Mouse (Mus musculus) embryonic facial prominence, embryonic 12.5 days (tissue): ENCODE data around the gene Metap1. TPM values are rescaled to one million over a fixed set of nuclear protein-coding genes. Genes with fewer than 3 reads are reported as not detected.
A peak's percentile ranks its signal among the peaks of the same experiment; 100 is the strongest.

Experiments
- ATAC-seq: fragments of 200-750 bp; cut with Nextera tagmentation; 2 replicates; pipeline ENCODE4 v1.8.0; 2017; ENCODE audit not compliant: insufficient number of reproducible peaks, insufficient read depth, low FRiP score, low TSS enrichment
- H3K27ac ChIP-seq: fragments of 300-500 bp; sonication (generic); 2 replicates; pipeline ENCODE4 v1.5.1; 2016; ENCODE audit warnings: mild to moderate bottlenecking
- H3K27me3 ChIP-seq: fragments of 300-500 bp; sonication (generic); 2 replicates; pipeline ENCODE4 v1.6.1; 2016; ENCODE audit warnings: mild to moderate bottlenecking, moderate library complexity
- H3K36me3 ChIP-seq: fragments of 300-500 bp; sonication (generic); 2 replicates; pipeline ENCODE4 v1.6.1; 2016; ENCODE audit warnings: mild to moderate bottlenecking
- H3K4me1 ChIP-seq: fragments of 300-500 bp; sonication (generic); 2 replicates; pipeline ENCODE4 v1.6.1; 2016
- H3K4me2 ChIP-seq: fragments of 300-500 bp; sonication (generic); replicated peaks from 2 replicates; pipeline ENCODE4 v1.6.1; 2016; ENCODE audit warnings: mild to moderate bottlenecking, moderate library complexity
- H3K4me3 ChIP-seq: fragments of 300-500 bp; sonication (generic); 2 replicates; pipeline ENCODE4 v1.5.1; 2016; ENCODE audit warnings: mild to moderate bottlenecking
- H3K9ac ChIP-seq: fragments of 300-500 bp; sonication (generic); 2 replicates; pipeline ENCODE4 v1.6.1; 2016; ENCODE audit warnings: mild to moderate bottlenecking, moderate library complexity
- H3K9me3 ChIP-seq: fragments of 300-500 bp; sonication (generic); 2 replicates; pipeline ENCODE4 v1.6.1; 2016; ENCODE audit warnings: mild to moderate bottlenecking, moderate library complexity
- WGBS: fragments of 180-500 bp; shearing (Covaris S2); methylation state at CpG from one replicate; pipeline ENCODE4 v1.1.7; 2016; 5-methylcytosine and 5-hydroxymethylcytosine counted together
- polyA plus RNA-seq: library from polyadenylated mRNA; unstranded; fragments of >200 nt; fragmentation: Nextera tagmentation; extraction: Ambion mirVana; gene quantifications from 2 replicates; pipeline ENCODE4 v1.2.1, GENCODE M21; 2016

Metap1 gene
- polyA plus RNA-seq, 1 experiment from 2014 or later, result 46.6 TPM

DNA sequence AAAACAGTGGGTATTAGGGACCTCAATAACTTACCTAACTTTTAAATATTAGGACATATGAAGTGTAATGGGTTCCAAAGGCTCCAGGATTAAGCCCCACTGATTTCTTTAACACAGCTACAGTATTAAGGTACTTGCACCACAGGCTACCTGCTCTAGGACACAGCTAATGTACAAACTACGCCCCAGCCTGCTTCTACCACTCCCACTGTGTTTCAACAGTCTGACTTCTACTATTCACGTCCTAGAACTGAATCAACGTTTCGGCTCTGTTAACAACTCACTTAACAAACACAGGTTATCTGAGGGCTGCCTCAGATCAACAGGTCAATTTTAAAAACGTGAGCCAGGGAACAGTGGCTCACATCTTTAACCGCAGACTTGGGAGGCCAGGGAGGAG lies 25.5 kb downstream of the Metap1 start:
- H3K36me3 ChIP-seq, result peaks cover 66% of the 10 kb centered on the region
- no peak overlapping the region for H3K4me3 ChIP-seq
- no peaks in the 10 kb centered on the region for H3K9me3 ChIP-seq
- ATAC-seq, result no peak
- WGBS, result 90% methylated on average over 6 of the region's 6 CpGs
- H3K4me2 ChIP-seq, result no peak overlapping the region
- H3K9ac ChIP-seq, result no peak overlapping the region
- H3K27ac ChIP-seq, result no peak overlapping the region
- no peaks in the 10 kb centered on the region for H3K4me1 ChIP-seq
- H3K27me3 ChIP-seq, result no peaks in the 10 kb centered on the region

DNA sequence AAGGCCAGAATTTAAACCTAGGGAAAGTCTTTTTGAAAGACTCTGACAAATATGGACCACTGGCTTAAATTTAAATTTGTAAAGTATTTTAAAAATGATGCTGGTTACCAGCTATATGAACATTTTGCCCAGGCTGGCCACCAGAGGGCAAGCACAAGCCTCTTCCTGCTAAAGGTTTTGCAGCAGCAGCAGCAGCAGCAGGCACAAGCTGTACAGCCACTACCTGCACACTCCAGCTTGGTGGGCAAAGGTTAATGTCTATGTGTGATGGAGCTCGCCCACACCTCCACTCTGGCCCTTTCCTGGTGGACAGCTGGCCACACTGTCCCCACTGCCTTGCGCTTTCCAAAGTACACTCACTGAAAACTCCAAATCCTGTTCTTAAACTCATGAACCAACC lies 26.2 kb downstream of the Metap1 start:
- H3K36me3 ChIP-seq, result peaks cover 68% of the 10 kb centered on the region
- no peaks in the 10 kb centered on the region for H3K4me1 ChIP-seq
- ATAC-seq, result no peak
- no peak overlapping the region for H3K9ac ChIP-seq
- WGBS, result 82% methylated on average over 2 of the region's 2 CpGs
- H3K4me2 ChIP-seq, result no peak overlapping the region
- H3K27ac ChIP-seq, result no peak overlapping the region
- no peaks in the 10 kb centered on the region for H3K9me3 ChIP-seq
- no peaks in the 10 kb centered on the region for H3K27me3 ChIP-seq
- no peak overlapping the region for H3K4me3 ChIP-seq

DNA sequence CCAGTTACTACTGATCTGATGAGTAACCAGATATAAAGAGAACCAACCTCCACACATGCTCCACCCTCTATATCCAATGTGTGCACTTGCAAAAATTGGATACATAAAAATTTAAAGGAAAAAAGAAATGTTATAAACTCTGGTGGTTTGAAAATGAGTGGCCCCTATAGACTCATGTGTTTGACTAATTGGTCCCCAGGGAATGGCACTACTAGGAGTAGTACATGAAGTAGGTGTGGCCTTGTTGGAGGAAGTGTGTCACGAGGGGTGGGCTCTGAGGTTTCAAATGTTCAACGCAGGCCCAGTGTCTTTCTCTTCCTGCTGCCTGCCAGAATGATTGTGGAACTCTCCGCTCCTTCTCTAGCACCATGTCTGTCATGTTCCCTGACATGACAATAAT lies 27.5 kb downstream of the Metap1 start:
- Histone ChIP-seq H3K4me2 (no peak overlapping the region), H3K9ac (no peak overlapping the region), H3K36me3 (peaks cover 74% of the 10 kb centered on the region), H3K27me3 (no peaks in the 10 kb centered on the region), H3K27ac (no peak overlapping the region), H3K9me3 (no peaks in the 10 kb centered on the region), H3K4me3 (no peak overlapping the region), H3K4me1 (no peaks in the 10 kb centered on the region)
- no peak for ATAC-seq
- WGBS, result 89% methylated on average over 3 of the region's 3 CpGs

DNA sequence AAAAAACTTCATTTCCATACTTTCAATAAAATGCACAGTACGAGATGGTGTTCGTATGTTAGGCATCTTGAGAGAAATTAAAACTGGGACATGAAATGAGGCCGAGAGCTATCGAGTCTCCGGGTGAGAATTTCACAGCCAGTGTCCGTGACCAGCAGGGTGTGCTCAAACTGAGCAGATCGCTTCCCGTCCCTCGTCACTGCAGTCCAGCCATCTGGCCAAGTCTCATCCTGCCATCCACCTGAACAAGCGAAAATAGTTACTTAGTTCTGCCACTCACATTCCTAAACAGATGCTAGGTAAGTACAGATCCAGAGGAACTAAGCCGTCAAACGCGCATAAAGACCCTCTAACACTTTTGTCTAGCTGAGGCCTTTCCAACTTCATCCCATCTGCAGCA lies 29.1 kb downstream of the Metap1 start:
- Histone ChIP-seq H3K4me1 (no peaks in the 10 kb centered on the region), H3K4me2 (no peak overlapping the region), H3K27ac (no peak overlapping the region), H3K9ac (no peak overlapping the region), H3K4me3 (no peak overlapping the region), H3K9me3 (no peaks in the 10 kb centered on the region), H3K27me3 (no peaks in the 10 kb centered on the region), H3K36me3 (peaks cover 76% of the 10 kb centered on the region)
- 83% methylated on average over 13 of the region's 13 CpGs for WGBS
- no peak for ATAC-seq

DNA sequence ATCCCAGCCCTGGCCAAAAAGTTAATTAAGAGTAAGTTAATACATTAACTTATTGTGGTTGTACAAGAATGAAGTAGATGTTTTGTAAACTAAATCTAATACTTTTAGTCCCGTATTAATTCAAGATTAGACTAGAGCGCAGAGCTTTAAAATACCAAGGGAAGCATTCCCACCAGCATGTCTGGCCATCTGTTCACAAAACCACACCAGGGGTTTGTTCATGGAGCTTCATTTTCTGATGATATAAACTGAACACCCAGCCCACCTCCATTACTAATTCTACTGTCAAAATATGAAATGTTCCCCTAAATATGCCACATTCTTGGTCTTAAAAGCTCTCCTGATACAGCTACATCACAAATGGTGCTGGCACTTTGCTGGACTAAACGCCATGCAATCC lies 30.9 kb downstream of the Metap1 start:
- Histone ChIP-seq H3K4me1 (no peaks in the 10 kb centered on the region), H3K9me3 (no peaks in the 10 kb centered on the region), H3K4me2 (no peak overlapping the region), H3K27me3 (no peaks in the 10 kb centered on the region), H3K4me3 (no peak overlapping the region), H3K27ac (no peak overlapping the region), H3K36me3 (peaks cover 80% of the 10 kb centered on the region), H3K9ac (no peak overlapping the region)
- ATAC-seq, result no peak
- WGBS, result 96% methylated on average over 3 of the region's 3 CpGs

DNA sequence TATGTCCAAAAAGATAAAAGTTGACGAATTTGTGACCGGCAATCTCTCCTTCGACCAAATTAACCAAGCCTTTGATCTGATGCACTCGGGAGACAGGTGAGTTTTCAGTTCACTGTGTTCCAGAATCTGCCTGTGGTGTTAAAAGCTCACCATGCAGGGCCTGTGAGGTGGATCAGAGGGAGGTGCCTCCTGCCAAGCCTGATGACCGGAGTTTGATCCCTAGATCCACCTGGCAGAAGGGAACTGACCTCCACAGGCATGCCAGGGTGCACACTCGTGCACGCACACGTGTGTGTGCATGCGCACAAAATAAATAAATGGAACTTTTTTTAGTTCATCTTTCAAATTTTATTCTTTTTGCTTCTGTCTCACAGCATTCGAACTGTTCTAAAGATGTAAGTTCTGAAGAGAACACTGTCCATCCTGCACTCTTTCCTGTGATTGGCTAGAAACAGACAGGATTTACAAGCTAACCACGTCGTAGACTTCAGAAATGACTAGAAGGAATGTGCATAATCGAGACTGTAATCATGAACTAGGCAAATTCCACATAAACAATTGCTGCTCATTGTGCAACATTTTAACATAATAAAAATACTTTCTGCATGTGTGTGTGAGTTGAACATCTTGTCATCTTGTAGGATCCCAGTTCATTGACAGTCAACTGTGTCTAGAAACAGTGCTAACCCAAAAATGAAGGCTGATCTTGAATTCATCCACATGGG lies 34.4 kb downstream of the Metap1 start:
- H3K36me3 ChIP-seq, result peaks cover 86% of the 10 kb centered on the region
- H3K9me3 ChIP-seq, result no peaks in the 10 kb centered on the region
- no peak overlapping the region for H3K4me3 ChIP-seq
- no peak overlapping the region for H3K9ac ChIP-seq
- H3K27ac ChIP-seq, result no peak overlapping the region
- H3K4me1 ChIP-seq, result no peaks in the 10 kb centered on the region
- no peak for ATAC-seq
- H3K27me3 ChIP-seq, result no peaks in the 10 kb centered on the region
- 90% methylated on average over 13 of the region's 13 CpGs for WGBS
- no peak overlapping the region for H3K4me2 ChIP-seq

DNA sequence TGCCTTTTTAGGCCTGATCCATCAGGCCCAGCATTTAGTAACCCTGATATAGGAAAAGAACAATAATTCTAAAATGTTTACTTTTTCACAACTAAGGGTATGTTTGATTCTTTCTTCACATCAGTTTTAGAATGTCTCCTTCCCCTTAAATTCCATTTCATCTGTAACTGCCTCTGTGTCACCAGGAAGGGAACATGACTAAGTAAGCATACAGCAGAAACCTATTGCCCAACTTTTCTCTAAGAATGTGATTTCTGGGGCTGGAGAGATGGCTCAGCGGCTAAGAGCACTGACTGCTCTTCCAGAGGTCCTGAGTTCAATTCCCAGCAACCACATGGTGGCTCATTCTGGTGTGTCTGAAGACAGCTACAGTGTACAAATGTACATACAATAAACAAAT lies 35.1 kb downstream of the Metap1 start:
- Histone ChIP-seq H3K27ac (no peak overlapping the region), H3K4me2 (no peak overlapping the region), H3K36me3 (peaks cover 87% of the 10 kb centered on the region), H3K9ac (no peak overlapping the region), H3K9me3 (no peaks in the 10 kb centered on the region), H3K4me3 (no peak overlapping the region), H3K27me3 (no peaks in the 10 kb centered on the region), H3K4me1 (no peaks in the 10 kb centered on the region)
- WGBS, result 95% methylated on average over 1 of the region's 1 CpGs
- no peak for ATAC-seq

DNA sequence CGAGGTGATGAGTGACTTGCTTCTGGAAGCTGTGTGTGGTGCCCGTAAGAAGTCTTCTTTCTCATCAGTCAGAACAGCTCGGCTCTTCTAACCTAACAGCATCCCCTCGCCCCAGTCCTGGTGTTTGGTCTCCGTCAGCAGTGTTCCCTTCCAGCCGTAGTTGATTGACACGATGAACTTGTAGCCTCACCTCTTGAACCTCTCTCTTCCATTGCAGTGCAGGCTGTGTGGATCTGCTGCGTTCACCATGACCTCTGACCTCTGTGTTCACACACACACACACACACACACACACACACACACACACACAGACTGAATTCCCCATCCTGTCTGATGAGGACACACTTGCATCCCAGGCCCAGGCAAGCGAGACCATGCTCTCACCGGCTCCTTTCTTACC lies 37.1 kb downstream of the Metap1 start:
- Histone ChIP-seq H3K4me3 (no peak overlapping the region), H3K4me1 (no peaks in the 10 kb centered on the region), H3K36me3 (peaks cover 83% of the 10 kb centered on the region), H3K9ac (no peak overlapping the region), H3K27me3 (no peaks in the 10 kb centered on the region), H3K4me2 (no peak overlapping the region), H3K27ac (no peak overlapping the region), H3K9me3 (no peaks in the 10 kb centered on the region)
- 77% methylated on average over 10 of the region's 10 CpGs for WGBS
- ATAC-seq, result no peak

DNA sequence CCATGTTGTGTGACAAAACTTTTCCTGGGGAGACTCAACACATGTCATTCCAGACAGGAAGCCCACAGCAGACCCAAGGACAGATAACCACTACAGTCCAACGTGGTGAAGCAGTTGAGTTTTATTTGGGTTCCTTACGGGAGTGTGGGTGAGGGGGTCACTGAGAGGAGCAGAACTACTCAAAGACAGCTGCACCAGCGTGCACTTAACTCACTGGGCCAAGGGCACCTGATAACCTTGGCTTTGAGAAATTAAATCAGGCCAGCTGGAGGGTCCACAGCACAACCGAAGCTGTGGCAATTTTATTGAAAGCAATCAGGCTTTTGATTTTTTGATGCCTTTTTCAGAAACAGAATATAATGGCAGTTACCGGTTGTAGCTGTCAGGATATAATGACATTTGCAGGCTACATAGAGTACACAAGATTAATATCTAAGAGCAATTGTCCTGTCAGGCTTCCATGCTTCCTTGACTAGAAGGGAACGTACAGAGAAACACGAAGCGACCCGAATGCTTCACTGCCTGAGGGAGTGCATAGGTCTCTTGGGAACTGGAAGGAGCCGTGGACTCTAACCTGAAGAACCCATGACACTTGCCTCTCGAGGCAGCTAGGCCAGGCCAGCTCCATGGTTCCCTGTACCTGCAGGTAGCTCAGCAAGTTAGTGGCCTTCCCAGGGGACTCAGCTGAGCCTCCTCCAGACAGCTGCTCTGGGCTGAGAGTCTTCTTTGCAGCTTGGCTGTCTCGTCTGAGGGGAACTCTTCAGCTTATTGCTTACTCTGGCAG lies 41.0 kb downstream of the Metap1 start:
- Histone ChIP-seq H3K27me3 (no peaks in the 10 kb centered on the region), H3K4me3 (no peak overlapping the region), H3K36me3 (peaks cover 76% of the 10 kb centered on the region), H3K4me2 (no peak overlapping the region), H3K27ac (no peak overlapping the region), H3K9me3 (no peaks in the 10 kb centered on the region), H3K4me1 (peaks cover 10% of the 10 kb centered on the region), H3K9ac (no peak overlapping the region)
- WGBS, result 76% methylated on average over 12 of the region's 12 CpGs
- ATAC-seq, result no peak

DNA sequence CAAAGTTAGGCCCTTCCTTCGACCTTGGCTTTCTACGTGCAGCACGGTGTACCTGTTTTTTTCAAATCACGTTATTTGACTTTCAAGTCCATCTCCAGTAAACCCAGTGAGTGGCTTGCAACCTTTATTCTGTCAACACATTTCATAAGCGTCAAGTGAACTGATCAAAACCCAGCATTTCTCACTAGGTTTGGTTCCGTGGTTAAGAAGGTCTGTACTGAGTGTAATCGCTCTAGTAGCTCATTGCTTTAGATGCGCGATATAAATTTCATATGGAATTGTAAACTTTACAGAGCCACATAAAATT lies 45.9 kb downstream of the Metap1 start:
- H3K27me3 ChIP-seq, result no peaks in the 10 kb centered on the region
- ATAC-seq, result no peak
- H3K4me3 ChIP-seq, result peak overlapping the region; percentile 75
- peak overlapping the region; percentile 74 for H3K4me2 ChIP-seq
- H3K9me3 ChIP-seq, result no peaks in the 10 kb centered on the region
- H3K9ac ChIP-seq, result peak overlapping the region; percentile 86
- H3K27ac ChIP-seq, result peak overlapping the region; percentile 89
- H3K4me1 ChIP-seq, result peaks cover 15% of the 10 kb centered on the region
- peaks cover 31% of the 10 kb centered on the region for H3K36me3 ChIP-seq
- WGBS, result 3% methylated on average over 9 of the region's 9 CpGs

DNA sequence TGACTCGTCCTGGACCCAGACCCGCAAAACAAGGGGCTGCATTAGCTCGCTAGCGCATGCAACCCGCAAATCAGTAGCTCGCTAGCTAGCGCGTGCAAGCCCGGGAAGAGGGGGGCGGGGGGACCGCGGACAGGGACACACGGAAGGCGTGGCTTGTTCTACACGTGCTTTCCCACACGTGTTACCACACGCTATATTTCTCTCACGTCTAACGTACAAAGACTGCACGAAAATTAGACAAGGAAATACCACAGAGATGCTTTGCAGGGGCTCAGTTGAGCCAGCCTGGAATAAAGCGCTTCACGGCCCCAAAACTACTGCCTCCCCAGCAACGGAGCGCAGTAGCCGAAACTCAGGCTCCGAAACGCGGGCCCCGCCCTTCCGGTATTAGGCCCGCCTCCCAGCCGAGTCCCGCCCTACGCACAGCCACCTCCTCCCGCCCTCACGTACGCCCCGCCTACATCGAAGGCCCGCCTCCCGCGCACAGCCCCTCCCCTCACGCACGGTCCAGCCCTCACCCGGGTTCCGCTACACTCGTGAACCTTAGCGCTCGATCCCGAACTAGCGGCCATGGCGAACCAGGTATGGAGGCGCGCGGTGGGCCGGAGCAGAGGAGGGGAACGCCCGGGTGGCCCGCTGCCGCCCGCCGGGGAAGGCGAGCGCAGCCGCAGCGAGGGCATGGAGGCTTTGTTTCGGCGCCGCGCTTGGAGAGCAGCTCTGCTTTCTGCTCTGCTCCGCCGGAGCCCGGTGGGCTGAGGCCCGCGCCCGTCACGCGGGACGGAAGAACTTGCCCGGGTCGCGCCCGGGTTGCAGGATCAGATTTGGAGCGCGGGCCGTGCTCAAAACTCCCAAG lies 46.5 kb downstream of the Metap1 start, which contains the start of gene Adh5:
TSS of gene Adh5 (plus strand) at position 482 of the 853 bp plus-strand sequence.
- ATAC-seq, result peak; percentile 97
- H3K4me3 ChIP-seq, result peak within 1 kb of the TSS; percentile 75
- H3K27ac ChIP-seq, result peak within 1 kb of the TSS; percentile 89
- H3K9me3 ChIP-seq, result no peaks in the 10 kb centered on the region
- under 1% methylated on average over 86 of the region's 86 CpGs for WGBS
- peak within 1 kb of the TSS; percentile 74 for H3K4me2 ChIP-seq
- H3K9ac ChIP-seq, result peak within 1 kb of the TSS; percentile 86
- peaks cover 25% of the 10 kb centered on the region for H3K36me3 ChIP-seq
- H3K27me3 ChIP-seq, result no peaks in the 10 kb centered on the region
- peaks cover 15% of the 10 kb centered on the region for H3K4me1 ChIP-seq
